Mouse (Mus musculus): ENCODE results near the gene Hmgb1. TPM values are rescaled to one million over a fixed set of nuclear protein-coding genes. Genes with fewer than 3 reads are reported as not detected.

The Hmgb1 gene
- polyA plus RNA-seq, 1 experiment, result 231 TPM

GRCm38 (mm10) chr5:149017181-149017580 lies 167.1 kb downstream of the Hmgb1 start:
- Histone ChIP-seq H3K27ac (ENCODE audit: control insufficient read depth, insufficient read depth, low read depth, low read length, poor library complexity) (no peak overlapping the region), H3K4me1 (ENCODE audit: control insufficient read depth, insufficient read depth, low read length) (peaks cover 5% of the 10 kb centered on the region), H3K4me3 (replicated peaks; ENCODE audit: control insufficient read depth, low read depth, low read length) (no peak overlapping the region)
- 86% methylated on average over 3 of the region's 3 CpGs for WGBS
- TF ChIP-seq CTCF (IDR thresholded peaks at IDR 0.05; ENCODE audit: control insufficient read depth, insufficient read depth, low read length) (no peak), POLR2A (IDR thresholded peaks at IDR 0.05; ENCODE audit: borderline replicate concordance, control insufficient read depth, low read depth, low read length) (no peak)

GRCm38 (mm10) chr5:149016261-149016660 lies 168.0 kb downstream of the Hmgb1 start:
- H3K4me1 ChIP-seq (ENCODE audit: control insufficient read depth, insufficient read depth, low read length), result peaks cover 5% of the 10 kb centered on the region
- no peak for TF ChIP-seq CTCF (IDR thresholded peaks at IDR 0.05; ENCODE audit: control insufficient read depth, insufficient read depth, low read length)
- WGBS, result 44% methylated on average over 5 of the region's 5 CpGs
- no peak overlapping the region for H3K4me3 ChIP-seq (replicated peaks; ENCODE audit: control insufficient read depth, low read depth, low read length)
- peak overlapping the region; percentile 13; the same call in 1 of the 2 replicates for H3K27ac ChIP-seq (ENCODE audit: control insufficient read depth, insufficient read depth, low read depth, low read length, poor library complexity)

DNA sequence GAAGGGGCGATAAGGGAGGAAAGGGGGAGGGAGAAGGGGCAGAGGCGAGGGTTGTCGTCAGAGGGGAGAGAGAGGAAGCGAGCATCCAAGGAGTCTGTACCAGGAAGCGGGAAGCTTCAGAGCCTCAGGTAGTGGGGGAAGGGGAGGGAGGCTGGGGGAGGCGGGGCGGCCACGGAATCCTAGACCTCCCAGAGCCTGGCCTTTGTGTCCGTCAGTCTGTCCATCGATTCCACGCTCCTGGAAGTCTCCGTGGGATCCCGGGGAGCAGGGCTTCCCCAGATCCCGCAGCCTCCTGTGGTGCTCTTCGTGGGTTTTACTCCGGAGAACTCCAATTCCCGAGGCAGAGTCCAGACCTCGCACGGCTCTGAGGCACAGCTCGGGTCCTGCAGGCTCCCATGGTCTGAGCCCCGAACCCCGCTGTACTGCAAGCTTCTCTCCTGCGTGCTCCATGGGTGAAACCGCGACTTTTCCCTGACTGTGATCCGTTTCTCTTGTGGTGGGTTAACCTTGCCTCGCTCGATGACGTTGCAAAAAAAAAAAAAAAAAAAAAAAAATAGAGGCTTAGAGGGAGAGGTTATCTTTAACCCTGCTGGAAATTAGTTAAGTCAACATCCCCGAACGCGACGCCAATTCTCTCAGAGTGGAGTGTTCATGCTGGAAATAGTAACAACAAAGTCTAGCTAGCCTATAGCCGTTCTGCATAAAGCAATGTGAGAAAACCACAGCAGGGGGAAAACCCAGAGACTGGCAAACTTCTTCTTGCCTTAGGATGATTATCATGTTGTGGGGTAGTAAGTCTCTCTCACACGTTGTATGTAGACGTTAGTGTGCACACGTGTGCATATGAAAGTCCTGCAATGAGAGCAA lies 168.7 kb downstream of the Hmgb1 start:
- 2% methylated on average over 37 of the region's 37 CpGs for WGBS
- H3K4me3 ChIP-seq (replicated peaks; ENCODE audit: control insufficient read depth, low read depth, low read length), result peak overlapping the region; percentile 65
- no peak for TF ChIP-seq POLR2A (IDR thresholded peaks at IDR 0.05; ENCODE audit: borderline replicate concordance, control insufficient read depth, low read depth, low read length)
- TF ChIP-seq CTCF (IDR thresholded peaks at IDR 0.05; ENCODE audit: control insufficient read depth, insufficient read depth, low read length), result no peak
- peaks cover 4% of the 10 kb centered on the region for H3K4me1 ChIP-seq (ENCODE audit: control insufficient read depth, insufficient read depth, low read length)
- peak overlapping the region; percentile 86 for H3K27ac ChIP-seq (ENCODE audit: control insufficient read depth, insufficient read depth, low read depth, low read length, poor library complexity)

DNA sequence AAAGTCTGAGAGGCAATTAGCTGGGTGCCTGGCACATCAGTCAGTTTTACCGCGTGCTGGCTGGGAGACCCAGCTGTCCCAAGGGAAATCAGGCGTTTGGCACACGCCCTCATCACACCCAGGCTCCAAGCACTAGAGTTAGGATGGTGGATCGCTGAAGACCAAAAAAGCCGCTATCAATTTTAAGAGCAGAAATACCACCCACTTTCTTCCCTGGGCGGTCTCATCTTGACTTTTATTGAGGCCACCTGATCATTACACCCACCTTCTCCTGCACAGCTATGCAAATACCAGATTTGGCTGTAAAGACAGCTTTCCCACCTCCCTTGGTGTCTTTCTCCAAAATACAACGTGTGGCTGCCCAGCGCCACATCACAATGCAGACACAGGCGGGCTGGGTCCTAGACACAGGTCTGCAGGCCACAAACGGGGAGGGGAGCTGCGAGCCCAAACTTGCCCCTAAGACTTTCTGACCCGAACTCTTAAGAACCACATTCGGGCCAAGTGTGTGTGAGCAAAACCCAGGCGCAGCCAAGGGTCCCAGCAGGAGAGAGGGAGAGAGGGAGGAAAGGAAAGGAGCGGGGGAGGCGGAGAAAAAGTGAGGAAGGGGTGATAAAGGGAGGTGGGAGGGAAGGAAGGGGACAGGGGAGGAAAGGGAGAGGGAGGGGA lies 169.6 kb downstream of the Hmgb1 start:
- 57% methylated on average over 17 of the region's 17 CpGs for WGBS
- Histone ChIP-seq H3K4me3 (replicated peaks; ENCODE audit: control insufficient read depth, low read depth, low read length) (peak overlapping the region; percentile 65), H3K27ac (ENCODE audit: control insufficient read depth, insufficient read depth, low read depth, low read length, poor library complexity) (peak overlapping the region; percentile 64), H3K4me1 (ENCODE audit: control insufficient read depth, insufficient read depth, low read length) (peaks cover 4% of the 10 kb centered on the region; the same call in 1 of the 2 replicates)
- TF ChIP-seq POLR2A (IDR thresholded peaks at IDR 0.05; ENCODE audit: borderline replicate concordance, control insufficient read depth, low read depth, low read length) (no peak), CTCF (IDR thresholded peaks at IDR 0.05; ENCODE audit: control insufficient read depth, insufficient read depth, low read length) (no peak)

- TF ChIP-seq CTCF (IDR thresholded peaks at IDR 0.05; ENCODE audit: control insufficient read depth, insufficient read depth, low read length), result no peak
- no peak for TF ChIP-seq POLR2A (IDR thresholded peaks at IDR 0.05; ENCODE audit: borderline replicate concordance, control insufficient read depth, low read depth, low read length)
- H3K4me1 ChIP-seq (ENCODE audit: control insufficient read depth, insufficient read depth, low read length), result peaks cover 4% of the 10 kb centered on the region; the same call in 1 of the 2 replicates
- peak overlapping the region; percentile 51 for H3K4me3 ChIP-seq (replicated peaks; ENCODE audit: control insufficient read depth, low read depth, low read length)
- 76% methylated on average over 7 of the region's 7 CpGs for WGBS
- peak overlapping the region; percentile 61 for H3K27ac ChIP-seq (ENCODE audit: control insufficient read depth, insufficient read depth, low read depth, low read length, poor library complexity)
Observed at GRCm38 (mm10) chr5:149013817-149014508, 170.3 kb downstream of the Hmgb1 start.

DNA sequence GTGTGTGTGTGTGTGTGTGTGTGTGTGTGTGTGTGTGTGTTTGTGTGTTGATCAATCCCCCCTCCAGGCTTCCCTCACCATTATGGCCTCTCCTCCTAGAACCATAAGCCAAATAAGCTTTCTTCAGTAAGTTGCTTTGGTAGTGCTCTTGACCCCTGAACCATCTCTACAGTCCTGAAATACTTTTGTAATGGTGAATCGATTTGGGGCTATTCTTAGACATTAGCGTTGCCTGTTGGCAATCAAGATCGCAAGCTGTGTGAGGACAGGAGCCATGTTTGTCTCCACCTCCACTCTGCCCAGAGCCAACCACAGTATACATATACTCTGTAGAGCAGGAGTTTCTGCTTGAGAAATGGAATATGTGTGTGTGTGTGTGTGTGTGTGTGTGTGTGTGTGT lies 175.2 kb downstream of the Hmgb1 start:
- H3K27ac ChIP-seq (ENCODE audit: control insufficient read depth, insufficient read depth, low read depth, low read length, poor library complexity), result no peak overlapping the region
- WGBS, result 83% methylated on average over 3 of the region's 3 CpGs
- H3K4me1 ChIP-seq (ENCODE audit: control insufficient read depth, insufficient read depth, low read length), result no peaks in the 10 kb centered on the region; the same call in 1 of the 2 replicates
- H3K4me3 ChIP-seq (replicated peaks; ENCODE audit: control insufficient read depth, low read depth, low read length), result no peak overlapping the region
- no peak for TF ChIP-seq POLR2A (IDR thresholded peaks at IDR 0.05; ENCODE audit: borderline replicate concordance, control insufficient read depth, low read depth, low read length)
- TF ChIP-seq CTCF (IDR thresholded peaks at IDR 0.05; ENCODE audit: control insufficient read depth, insufficient read depth, low read length), result no peak

DNA sequence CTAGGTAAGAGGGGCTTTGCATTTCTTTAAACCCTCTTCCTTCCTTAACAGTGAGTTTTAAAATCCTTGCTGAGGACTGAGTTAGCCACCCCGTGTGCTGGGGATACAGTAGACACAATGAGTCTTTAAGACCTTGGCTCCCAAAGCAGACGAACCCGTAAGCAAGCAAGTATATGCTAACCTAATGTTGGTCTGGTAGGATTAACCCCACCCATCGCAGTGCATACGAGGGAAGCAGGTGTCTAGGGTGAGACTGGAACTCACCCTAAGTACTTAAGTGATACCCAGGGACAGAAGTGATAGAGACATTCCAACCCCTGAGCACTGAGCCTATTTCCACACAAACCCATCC lies 177.0 kb downstream of the Hmgb1 start:
- WGBS, result 53% methylated on average over 5 of the region's 5 CpGs
- H3K4me1 ChIP-seq (ENCODE audit: control insufficient read depth, insufficient read depth, low read length), result no peaks in the 10 kb centered on the region
- no peak overlapping the region for H3K27ac ChIP-seq (ENCODE audit: control insufficient read depth, insufficient read depth, low read depth, low read length, poor library complexity)
- H3K4me3 ChIP-seq (replicated peaks; ENCODE audit: control insufficient read depth, low read depth, low read length), result no peak overlapping the region
- TF ChIP-seq CTCF (IDR thresholded peaks at IDR 0.05; ENCODE audit: control insufficient read depth, insufficient read depth, low read length) (no peak), POLR2A (IDR thresholded peaks at IDR 0.05; ENCODE audit: borderline replicate concordance, control insufficient read depth, low read depth, low read length) (no peak)

Measured in bone marrow, adult 2 months (tissue).